Mouse (Mus musculus) small intestine, adult 2 months (tissue): ENCODE data around the gene Sphk2. TPM values are rescaled to one million over a fixed set of nuclear protein-coding genes. Genes with fewer than 3 reads are reported as not detected.
A peak's percentile ranks its signal among the peaks of the same experiment; 100 is the strongest.
"Not testable (repeated sequence)": the region's sequence is repeated elsewhere in the genome, so short reads cannot be mapped to it uniquely, and the experiment has no call there.

ENCODE experiments used
- H3K27ac ChIP-seq: fragments of 200-500 bp; 2 replicates; pipeline ENCODE4 v1.5.1; 2012; ENCODE audit warnings: low read depth, low read length, control low read depth, inconsistent platforms; ENCODE audit not compliant: insufficient read depth
- H3K27me3 ChIP-seq: fragments of 200-500 bp; 2 replicates; pipeline ENCODE4 v1.6.1; 2012; ENCODE audit warnings: mild to moderate bottlenecking, moderate library complexity, low read length, inconsistent platforms; ENCODE audit not compliant: control insufficient read depth, insufficient read depth
- H3K36me3 ChIP-seq: fragments of 200-500 bp; 2 replicates; pipeline ENCODE4 v1.6.1; 2012; ENCODE audit warnings: mild to moderate bottlenecking, low read length, control low read depth, inconsistent platforms; ENCODE audit not compliant: control insufficient read depth, insufficient read depth
- H3K4me1 ChIP-seq: fragments of 200-500 bp; 2 replicates; pipeline ENCODE4 v1.6.1; 2012; ENCODE audit warnings: low read length, inconsistent platforms, mixed read lengths; ENCODE audit not compliant: control insufficient read depth, insufficient read depth, insufficient read length
- H3K4me3 ChIP-seq: fragments of 200-500 bp; 2 replicates; pipeline ENCODE4 v1.5.1; 2012; ENCODE audit warnings: low read depth, mild to moderate bottlenecking, control low read depth, inconsistent platforms, low read length, moderate library complexity
- CTCF ChIP-seq: fragments of 200-500 bp; IDR thresholded peaks from 2 replicates; pipeline ENCODE4 v1.5.1; 2012; ENCODE audit warnings: low read depth, mild to moderate bottlenecking, control low read depth, inconsistent platforms, low read length, moderate library complexity, mixed read lengths; ENCODE audit not compliant: insufficient replicate concordance, insufficient read length; ENCODE audit errors: extremely low read depth
- POLR2A ChIP-seq: fragments of 200-500 bp; IDR thresholded peaks from 2 replicates; pipeline ENCODE4 v1.6.1; 2012; ENCODE audit warnings: low read depth, mild to moderate bottlenecking, control low read depth, inconsistent platforms, low read length, moderate library complexity
- WGBS: fragments of 180-500 bp; shearing (Covaris S2); methylation state at CpG from one replicate; pipeline ENCODE4 v1.1.7; 2018; 5-methylcytosine and 5-hydroxymethylcytosine counted together
- polyA plus RNA-seq: library from polyadenylated mRNA; depleted of rRNA; stranded (reverse); fragments of >200 nt; gene quantifications from 2 replicates; pipeline ENCODE4 v1.2.3, GENCODE M21; 2012

Sphk2 gene
- polyA plus RNA-seq, 1 experiment = 164 TPM

- Histone ChIP-seq H3K36me3 (no peaks in the 10 kb centered on the region), H3K4me3 (no peak overlapping the region), H3K27ac (no peak overlapping the region), H3K4me1 (peaks cover 9% of the 10 kb centered on the region), H3K27me3 (peaks cover 30% of the 10 kb centered on the region)
- TF ChIP-seq CTCF = no peak
- no peak for TF ChIP-seq POLR2A
- 91% methylated on average over 14 of the region's 14 CpGs for WGBS
Measured at GRCm38 (mm10) chr7:45678513-45678912, 39.3 kb downstream of the Sphk2 start.

- H3K27me3 ChIP-seq = peaks cover 37% of the 10 kb centered on the region
- H3K27ac ChIP-seq = no peak overlapping the region
- WGBS = 41% methylated on average over 7 of the region's 7 CpGs
- H3K4me3 ChIP-seq = no peak overlapping the region
- H3K36me3 ChIP-seq = no peaks in the 10 kb centered on the region
- H3K4me1 ChIP-seq = peaks cover 9% of the 10 kb centered on the region
- TF ChIP-seq POLR2A (no peak), CTCF (no peak)
Measured at GRCm38 (mm10) chr7:45677627-45678295, 40.0 kb downstream of the Sphk2 start.

- no peak overlapping the region for H3K27ac ChIP-seq
- H3K4me1 ChIP-seq = peaks cover 2% of the 10 kb centered on the region; the same call in 1 of the 2 replicates
- no peak for TF ChIP-seq POLR2A
- TF ChIP-seq CTCF = peak; percentile 15; the same call in 1 of the 2 replicates
- no peaks in the 10 kb centered on the region for H3K36me3 ChIP-seq
- no peak overlapping the region for H3K4me3 ChIP-seq
- 95% methylated on average over 9 of the region's 9 CpGs for WGBS
- H3K27me3 ChIP-seq = peaks cover 58% of the 10 kb centered on the region
Measured at GRCm38 (mm10) chr7:45668921-45669320, 48.9 kb downstream of the Sphk2 start.

GRCm38 (mm10) chr7:45667761-45668160 is 50.0 kb downstream of the Sphk2 start:
- TF ChIP-seq POLR2A (no peak), CTCF (no peak)
- H3K36me3 ChIP-seq = no peaks in the 10 kb centered on the region
- H3K4me3 ChIP-seq = no peak overlapping the region
- peaks cover 2% of the 10 kb centered on the region; the same call in 1 of the 2 replicates for H3K4me1 ChIP-seq
- WGBS = 58% methylated on average over 14 of the region's 14 CpGs
- H3K27ac ChIP-seq = no peak overlapping the region
- peaks cover 58% of the 10 kb centered on the region for H3K27me3 ChIP-seq

GRCm38 (mm10) chr7:45666161-45666560 is 51.6 kb downstream of the Sphk2 start, which contains the start of gene Fut2:
Gene Fut2 (minus strand): TSS chr7:45666394.
- TF ChIP-seq CTCF = no peak
- TF ChIP-seq POLR2A = no peak
- peak within 1 kb of the TSS; percentile 32 for H3K4me3 ChIP-seq
- WGBS = 39% methylated on average over 7 of the region's 7 CpGs
- peaks cover 2% of the 10 kb centered on the region; the same call in 1 of the 2 replicates for H3K4me1 ChIP-seq
- peaks cover 47% of the 10 kb centered on the region for H3K27me3 ChIP-seq
- no peak within 1 kb of the TSS for H3K27ac ChIP-seq
- no peaks in the 10 kb centered on the region for H3K36me3 ChIP-seq

GRCm38 (mm10) chr7:45665303-45666138 is 52.3 kb downstream of the Sphk2 start:
- peaks cover 44% of the 10 kb centered on the region for H3K27me3 ChIP-seq
- WGBS = 32% methylated on average over 13 of the region's 13 CpGs
- no peak overlapping the region for H3K27ac ChIP-seq
- H3K36me3 ChIP-seq = no peaks in the 10 kb centered on the region
- H3K4me3 ChIP-seq = peak overlapping the region; percentile 32
- TF ChIP-seq POLR2A (no peak), CTCF (no peak)
- peaks cover 2% of the 10 kb centered on the region; the same call in 1 of the 2 replicates for H3K4me1 ChIP-seq

- H3K27ac ChIP-seq, H3K4me3 ChIP-seq, H3K4me1 ChIP-seq, H3K36me3 ChIP-seq: not testable (repeated sequence)
- H3K27me3 ChIP-seq = peaks cover 45% of the 10 kb centered on the region
- WGBS = 89% methylated on average over 6 of the region's 6 CpGs
Measured at GRCm38 (mm10) chr7:45661702-45662101, 56.1 kb downstream of the Sphk2 start.
